Mouse (Mus musculus) right cerebral cortex, adult 2 months (tissue): ENCODE data around the gene Obscn.

Source experiments
- DNase-seq, 2 experiments: peaks; one replicate each; pipeline ENCODE4 v3.0.0; 2021 to 2022; ENCODE audit warnings: low spot score in 2 of 2

Obscn gene

GRCm38 (mm10) chr11:59058025-59058424 is 78.2 kb downstream of the Obscn start:
- peak in 1 of 2 experiments; percentile 10 for DNase-seq

GRCm38 (mm10) chr11:59051031-59051430 is 85.2 kb downstream of the Obscn start:
- DNase-seq: no peak

GRCm38 (mm10) chr11:59044703-59045330 is 91.4 kb downstream of the Obscn start:
- DNase-seq: no peak

- DNase-seq: no peak
Observed at GRCm38 (mm10) chr11:59029003-59029402, 107.2 kb downstream of the Obscn start.

GRCm38 (mm10) chr11:59026411-59026810 is 109.8 kb downstream of the Obscn start:
- no peak for DNase-seq

GRCm38 (mm10) chr11:59015052-59015451 is 121.2 kb downstream of the Obscn start:
- DNase-seq: peak; percentile 53 to 61

- no peak for DNase-seq
Observed at GRCm38 (mm10) chr11:59002327-59003079, 133.7 kb downstream of the Obscn start.

- no peak for DNase-seq
Observed at GRCm38 (mm10) chr11:59000635-59001034, 135.6 kb downstream of the Obscn start.

- no peak for DNase-seq
Observed at GRCm38 (mm10) chr11:58999830-59000229, 136.4 kb downstream of the Obscn start.

GRCm38 (mm10) chr11:58999158-58999557 is 137.0 kb downstream of the Obscn start:
- DNase-seq: no peak

- DNase-seq: no peak
Observed at GRCm38 (mm10) chr11:58997541-58997940, 138.7 kb downstream of the Obscn start.

- no peak for DNase-seq
Observed at GRCm38 (mm10) chr11:58995807-58996370, 140.3 kb downstream of the Obscn start.

GRCm38 (mm10) chr11:58995061-58995806 is 141.0 kb downstream of the Obscn start:
- no peak for DNase-seq

GRCm38 (mm10) chr11:58994337-58994826 is 141.8 kb downstream of the Obscn start:
- peak in 1 of 2 experiments; percentile 44 for DNase-seq

GRCm38 (mm10) chr11:58993091-58993670 is 143.0 kb downstream of the Obscn start:
- DNase-seq: no peak

GRCm38 (mm10) chr11:58991911-58992310 is 144.3 kb downstream of the Obscn start:
- no peak for DNase-seq

GRCm38 (mm10) chr11:58990794-58991193 is 145.4 kb downstream of the Obscn start:
- no peak for DNase-seq

GRCm38 (mm10) chr11:58990141-58990540 is 146.1 kb downstream of the Obscn start:
- DNase-seq: no peak

GRCm38 (mm10) chr11:58989166-58989565 is 147.0 kb downstream of the Obscn start:
- no peak for DNase-seq

GRCm38 (mm10) chr11:58985299-58985917 is 150.8 kb downstream of the Obscn start:
- no peak for DNase-seq

GRCm38 (mm10) chr11:58984657-58985056 is 151.5 kb downstream of the Obscn start:
- DNase-seq: no peak
